Mouse (Mus musculus) frontal cortex, postnatal 36 days (tissue): Measurements from ENCODE around the gene Slc35f1.

Source experiments
- DNase-seq, 2 experiments: peaks; one replicate each; pipeline ENCODE4 v3.0.0; 2022; ENCODE audit warnings: low spot score in 2 of 2

Slc35f1 gene

GRCm38 (mm10) chr10:52690334-52690991 lies at the start of gene Slc35f1:
TSS of gene Slc35f1 (plus strand) at chr10:52690533.
- DNase-seq, result peak; percentile 70 to 77

GRCm38 (mm10) chr10:52671234-52671633 lies 19.1 kb upstream of the Slc35f1 start:
- DNase-seq, result no peak

- peak; percentile 55 to 56 for DNase-seq
Observed at GRCm38 (mm10) chr10:52690992-52691731, 829 bp downstream of the Slc35f1 start.

GRCm38 (mm10) chr10:52703688-52704087 lies 13.4 kb downstream of the Slc35f1 start:
- DNase-seq, result no peak

GRCm38 (mm10) chr10:52704101-52705051 lies 14.0 kb downstream of the Slc35f1 start:
- DNase-seq, result peak; percentile 53 to 58

- no peak for DNase-seq
Observed at GRCm38 (mm10) chr10:52709482-52709881, 19.1 kb downstream of the Slc35f1 start.

- DNase-seq, result peak; percentile 11 to 50
Observed at GRCm38 (mm10) chr10:52712166-52712565, 21.8 kb downstream of the Slc35f1 start.

GRCm38 (mm10) chr10:52714557-52714956 lies 24.2 kb downstream of the Slc35f1 start:
- DNase-seq, result no peak

- peak; percentile 37 to 53 for DNase-seq
Observed at GRCm38 (mm10) chr10:52715146-52715545, 24.8 kb downstream of the Slc35f1 start.

GRCm38 (mm10) chr10:52718199-52718917 lies 28.0 kb downstream of the Slc35f1 start:
- no peak for DNase-seq

GRCm38 (mm10) chr10:52726674-52727073 lies 36.3 kb downstream of the Slc35f1 start:
- no peak for DNase-seq

GRCm38 (mm10) chr10:52742671-52743379 lies 52.5 kb downstream of the Slc35f1 start:
- peak in 1 of 2 experiments; percentile 30 for DNase-seq

GRCm38 (mm10) chr10:52743831-52744230 lies 53.5 kb downstream of the Slc35f1 start:
- no peak for DNase-seq

- DNase-seq, result no peak
Observed at GRCm38 (mm10) chr10:52748028-52748597, 57.8 kb downstream of the Slc35f1 start.

GRCm38 (mm10) chr10:52755949-52756679 lies 65.8 kb downstream of the Slc35f1 start:
- DNase-seq, result no peak

GRCm38 (mm10) chr10:52757496-52758260 lies 67.3 kb downstream of the Slc35f1 start:
- no peak for DNase-seq

GRCm38 (mm10) chr10:52758589-52758988 lies 68.3 kb downstream of the Slc35f1 start:
- no peak for DNase-seq

- DNase-seq, result no peak
Observed at GRCm38 (mm10) chr10:52760527-52760926, 70.2 kb downstream of the Slc35f1 start.
